Mouse (Mus musculus): ENCODE results near the gene Fuom.

DNA sequence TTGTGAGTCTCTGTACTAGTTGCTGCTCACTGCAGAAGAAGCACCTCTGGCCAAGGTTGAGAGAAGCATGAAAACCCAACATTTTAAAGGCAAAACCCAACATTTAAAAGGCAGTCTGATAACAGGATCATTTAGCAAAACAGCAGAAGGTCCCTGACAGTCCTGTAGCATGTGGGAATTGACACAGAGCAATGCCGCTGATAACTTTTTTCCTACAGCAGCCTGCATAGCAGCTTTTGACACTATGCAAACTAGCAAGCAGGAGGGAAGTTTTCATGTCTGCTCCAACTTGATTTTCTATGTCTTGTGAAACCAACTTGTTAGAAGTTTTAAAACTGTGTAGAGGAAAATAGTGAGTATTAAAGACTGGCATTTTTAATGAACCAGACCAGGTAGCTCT, 22.1 kb upstream of the Fuom start:
- TF ChIP-seq CTCF (IDR thresholded peaks at IDR 0.05; ENCODE audit: control insufficient read depth, insufficient read depth, insufficient replicate concordance, low read depth, low read length) (no peak), POLR2A (IDR thresholded peaks at IDR 0.05; ENCODE audit: control insufficient read depth, low read depth, low read length) (no peak)
